Mouse (Mus musculus): ENCODE results near the gene Nabp1. TPM values are rescaled to one million over a fixed set of nuclear protein-coding genes. Genes with fewer than 3 reads are reported as not detected.

Nabp1 gene
- polyA plus RNA-seq (2014; fragmentation: Nextera tagmentation; extraction: Ambion mirVana): 8.3 and 8.8 TPM in 2 replicates

DNA sequence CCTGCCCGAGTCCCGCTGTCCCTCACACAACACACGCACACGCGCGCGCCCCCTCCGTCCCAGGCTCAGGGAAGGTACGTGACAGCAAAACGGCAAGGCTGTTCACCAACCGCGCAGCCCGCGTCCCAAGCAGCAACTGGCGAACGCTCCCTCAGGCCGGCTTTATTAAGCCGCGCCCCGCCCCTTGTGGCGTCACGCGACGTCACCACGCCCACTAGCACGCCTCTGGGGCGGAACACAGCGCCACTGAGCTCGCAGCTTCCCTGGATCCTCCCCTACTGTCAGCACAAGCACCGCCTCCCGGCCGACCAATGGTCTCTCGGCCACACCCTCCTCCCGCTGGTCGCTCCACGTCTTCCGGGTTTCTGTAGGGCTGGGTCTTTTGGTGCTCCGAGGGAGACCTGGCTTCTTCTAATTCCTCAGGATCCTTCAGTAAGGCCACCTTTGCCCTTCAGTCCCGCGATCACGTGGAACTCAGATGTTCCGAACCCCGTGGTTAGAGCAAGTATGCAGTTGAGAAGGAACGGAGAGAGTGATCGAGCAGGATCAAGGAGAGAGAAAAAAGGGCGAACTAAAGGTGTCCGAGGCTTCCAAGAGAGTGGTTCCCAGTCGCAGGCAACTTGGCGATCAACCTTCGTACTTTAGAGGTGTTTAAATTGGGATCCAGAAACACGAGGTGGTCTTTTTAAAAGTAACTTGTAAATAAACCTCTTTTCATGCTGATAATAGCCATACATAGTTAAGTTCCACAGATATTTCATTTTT, at the start of gene Nabp1:
Gene Nabp1, minus strand, starts transcription at position 164 of the 765 bp plus-strand sequence.
- peak; percentile 100 for ATAC-seq (ENCODE audit: insufficient read depth, low FRiP score, low TSS enrichment)
- peak within 1 kb of the TSS; percentile 59 for H3K4me3 ChIP-seq (ENCODE audit: low read depth, low read length)
- H3K4me1 ChIP-seq (ENCODE audit: control insufficient read depth, insufficient read depth, low read length): no peaks in the 10 kb centered on the region
- no peaks in the 10 kb centered on the region for H3K36me3 ChIP-seq (ENCODE audit: control insufficient read depth, insufficient read depth, low read length)
- H3K27ac ChIP-seq (ENCODE audit: low read depth, low read length): peak within 1 kb of the TSS; percentile 8; the same call in 1 of the 2 replicates
- H3K4me2 ChIP-seq (ENCODE audit: low read depth): peak within 1 kb of the TSS; percentile 99
- DNase-seq (ENCODE audit: low spot score): peak; percentile 99
- peak within 1 kb of the TSS; percentile 71 for H3K9ac ChIP-seq (ENCODE audit: low read length)
- no peaks in the 10 kb centered on the region for H3K27me3 ChIP-seq (ENCODE audit: control insufficient read depth, insufficient read depth, low read length)
- no peaks in the 10 kb centered on the region for H3K9me3 ChIP-seq (ENCODE audit: control insufficient read depth, low read length)
- under 1% methylated on average over 51 of the region's 51 CpGs for WGBS

DNA sequence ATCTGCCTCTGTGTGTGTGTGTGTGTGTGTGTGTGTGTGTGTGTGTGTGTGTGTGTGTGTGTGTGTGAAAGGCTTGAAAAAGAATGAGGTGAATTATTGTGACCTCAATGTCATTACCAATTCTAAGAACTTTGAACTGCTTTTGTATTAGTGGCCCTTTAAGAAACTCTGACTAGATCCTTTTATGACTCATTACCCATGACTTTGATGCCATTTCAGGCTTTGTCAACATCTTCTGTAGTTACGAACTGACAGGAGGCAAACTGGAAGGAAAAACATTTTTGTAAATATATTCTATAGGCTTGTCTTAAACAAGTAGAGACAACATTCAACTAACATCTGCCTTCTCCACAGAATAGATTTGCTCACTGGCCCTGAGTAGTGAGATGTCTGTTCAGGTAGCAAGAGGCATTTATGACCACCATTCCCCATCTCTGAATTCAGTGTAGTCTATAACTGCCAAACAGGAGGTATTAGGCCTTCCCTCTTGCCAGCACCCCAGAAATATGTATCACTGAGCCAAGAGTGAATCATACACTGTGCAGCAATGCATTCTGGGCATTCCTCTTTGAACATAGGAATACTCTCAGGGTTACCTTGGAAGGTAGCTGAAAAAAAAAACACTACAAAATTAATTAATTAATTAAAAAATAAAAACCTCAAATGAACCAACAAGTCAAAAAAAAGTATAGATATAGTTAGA, 47.5 kb upstream of the Nabp1 start:
- Histone ChIP-seq H3K27me3 (ENCODE audit: control insufficient read depth, insufficient read depth, low read length) (no peaks in the 10 kb centered on the region), H3K4me2 (ENCODE audit: low read depth) (no peak overlapping the region), H3K27ac (ENCODE audit: low read depth, low read length) (no peak overlapping the region), H3K36me3 (ENCODE audit: control insufficient read depth, insufficient read depth, low read length) (no peaks in the 10 kb centered on the region), H3K9me3 (ENCODE audit: control insufficient read depth, low read length) (no peaks in the 10 kb centered on the region), H3K4me3 (ENCODE audit: low read depth, low read length) (no peak overlapping the region), H3K4me1 (ENCODE audit: control insufficient read depth, insufficient read depth, low read length) (no peaks in the 10 kb centered on the region), H3K9ac (ENCODE audit: low read length) (no peak overlapping the region)
- ATAC-seq (ENCODE audit: insufficient read depth, low FRiP score, low TSS enrichment) (no peak), DNase-seq (ENCODE audit: low spot score) (no peak)
- 48% methylated on average over 1 of the region's 1 CpGs for WGBS

DNA sequence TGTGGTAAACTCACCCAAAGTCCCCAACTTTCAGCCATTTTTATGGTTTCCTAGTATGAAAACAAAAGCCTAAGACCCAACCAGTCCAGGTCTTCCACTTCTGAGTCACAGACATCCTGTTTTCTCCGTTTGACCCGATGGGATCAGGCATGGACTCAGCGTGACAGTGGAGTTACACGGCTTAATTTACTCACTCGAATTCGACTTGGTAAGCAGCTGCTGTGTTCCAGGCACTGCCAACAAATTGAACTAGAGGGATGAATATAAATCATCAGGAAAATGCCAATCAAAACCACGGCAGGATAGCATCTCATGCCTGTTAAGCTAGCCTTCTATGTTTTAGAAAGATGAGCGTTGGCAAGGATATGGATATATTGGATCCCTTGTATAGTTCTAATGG, 43.4 kb upstream of the Nabp1 start:
- H3K36me3 ChIP-seq (ENCODE audit: control insufficient read depth, insufficient read depth, low read length): no peaks in the 10 kb centered on the region
- DNase-seq (ENCODE audit: low spot score): no peak
- no peaks in the 10 kb centered on the region for H3K4me1 ChIP-seq (ENCODE audit: control insufficient read depth, insufficient read depth, low read length)
- no peak overlapping the region for H3K4me2 ChIP-seq (ENCODE audit: low read depth)
- ATAC-seq (ENCODE audit: insufficient read depth, low FRiP score, low TSS enrichment): no peak
- no peak overlapping the region for H3K4me3 ChIP-seq (ENCODE audit: low read depth, low read length)
- no peaks in the 10 kb centered on the region for H3K9me3 ChIP-seq (ENCODE audit: control insufficient read depth, low read length)
- H3K27me3 ChIP-seq (ENCODE audit: control insufficient read depth, insufficient read depth, low read length): no peaks in the 10 kb centered on the region
- 68% methylated on average over 8 of the region's 8 CpGs for WGBS
- H3K27ac ChIP-seq (ENCODE audit: low read depth, low read length): no peak overlapping the region
- H3K9ac ChIP-seq (ENCODE audit: low read length): no peak overlapping the region

DNA sequence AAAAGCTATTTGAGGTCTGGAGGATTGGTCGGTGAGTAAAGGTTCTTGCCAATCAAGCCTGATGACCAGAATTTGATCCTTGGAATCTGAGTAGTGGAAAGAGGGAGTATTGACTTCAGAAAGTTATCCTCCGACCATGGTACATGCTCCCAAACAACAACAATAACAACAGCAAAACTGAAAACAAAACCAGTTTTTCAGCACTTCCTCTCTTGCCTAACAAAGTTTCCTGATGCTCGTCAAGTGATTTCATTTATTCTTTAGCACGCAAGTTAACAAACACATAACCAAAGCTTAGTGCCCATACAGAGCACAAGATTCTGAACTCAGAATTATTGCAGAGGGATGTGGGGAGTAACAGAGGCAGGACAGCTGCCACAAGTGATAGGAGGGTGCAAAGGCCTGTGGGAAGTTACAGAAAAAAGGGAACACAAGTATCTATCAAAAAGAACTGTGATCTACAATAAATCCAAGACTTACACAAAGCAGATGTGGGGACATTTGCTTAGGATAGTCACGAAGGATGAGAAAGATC, 42.1 kb upstream of the Nabp1 start:
- Histone ChIP-seq H3K9ac (ENCODE audit: low read length) (no peak overlapping the region), H3K4me2 (ENCODE audit: low read depth) (no peak overlapping the region), H3K27ac (ENCODE audit: low read depth, low read length) (no peak overlapping the region), H3K27me3 (ENCODE audit: control insufficient read depth, insufficient read depth, low read length) (no peaks in the 10 kb centered on the region), H3K36me3 (ENCODE audit: control insufficient read depth, insufficient read depth, low read length) (no peaks in the 10 kb centered on the region), H3K4me3 (ENCODE audit: low read depth, low read length) (no peak overlapping the region), H3K9me3 (ENCODE audit: control insufficient read depth, low read length) (no peaks in the 10 kb centered on the region), H3K4me1 (ENCODE audit: control insufficient read depth, insufficient read depth, low read length) (no peaks in the 10 kb centered on the region)
- DNase-seq (ENCODE audit: low spot score) (no peak), ATAC-seq (ENCODE audit: insufficient read depth, low FRiP score, low TSS enrichment) (no peak)
- 86% methylated on average over 5 of the region's 5 CpGs for WGBS

DNA sequence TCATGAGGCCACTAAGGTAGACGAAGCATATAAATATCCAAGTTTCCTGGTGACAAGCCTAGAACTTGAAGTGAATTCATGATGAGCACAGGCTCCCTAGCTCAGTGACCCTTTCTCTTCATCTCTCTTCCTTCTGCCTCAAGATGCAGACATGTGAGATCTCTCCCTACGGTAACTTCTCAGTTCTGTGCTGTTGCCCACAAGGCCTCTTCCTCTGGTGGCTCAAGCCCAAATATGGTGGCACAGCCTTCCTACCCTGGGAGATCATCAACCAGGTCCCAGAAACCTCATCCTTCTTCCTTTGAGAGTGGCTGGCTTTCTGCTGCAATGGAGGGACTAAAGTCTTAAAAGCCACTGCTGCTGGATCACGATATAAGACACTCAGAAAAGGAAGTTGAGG, 40.9 kb upstream of the Nabp1 start:
- Histone ChIP-seq H3K9ac (ENCODE audit: low read length) (no peak overlapping the region), H3K27me3 (ENCODE audit: control insufficient read depth, insufficient read depth, low read length) (no peaks in the 10 kb centered on the region), H3K4me3 (ENCODE audit: low read depth, low read length) (no peak overlapping the region), H3K9me3 (ENCODE audit: control insufficient read depth, low read length) (no peaks in the 10 kb centered on the region), H3K27ac (ENCODE audit: low read depth, low read length) (no peak overlapping the region), H3K4me1 (ENCODE audit: control insufficient read depth, insufficient read depth, low read length) (no peaks in the 10 kb centered on the region), H3K36me3 (ENCODE audit: control insufficient read depth, insufficient read depth, low read length) (no peaks in the 10 kb centered on the region), H3K4me2 (ENCODE audit: low read depth) (no peak overlapping the region)
- ATAC-seq (ENCODE audit: insufficient read depth, low FRiP score, low TSS enrichment): no peak
- WGBS: 86% methylated on average over 3 of the region's 3 CpGs
- DNase-seq (ENCODE audit: low spot score): no peak

DNA sequence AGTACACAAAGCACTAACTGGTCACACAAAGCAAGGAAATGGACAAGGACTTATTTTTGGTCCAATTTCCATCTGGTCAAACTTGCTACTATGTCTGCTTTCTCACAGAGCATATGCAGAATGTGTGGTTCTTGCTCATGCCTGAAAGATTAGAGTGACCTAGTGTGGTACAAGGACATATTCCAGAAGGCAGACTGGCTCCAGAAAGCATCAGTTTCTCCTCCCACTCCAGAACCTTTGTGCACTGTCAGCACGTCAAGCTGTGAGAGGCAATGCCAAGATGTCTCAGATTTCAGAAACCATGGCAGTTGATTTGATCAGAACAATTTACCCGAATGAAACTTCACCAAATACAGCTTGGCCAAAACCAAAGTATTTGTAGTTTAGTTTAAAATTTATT, 37.4 kb upstream of the Nabp1 start:
- Histone ChIP-seq H3K4me3 (ENCODE audit: low read depth, low read length) (no peak overlapping the region), H3K9ac (ENCODE audit: low read length) (no peak overlapping the region), H3K9me3 (ENCODE audit: control insufficient read depth, low read length) (no peaks in the 10 kb centered on the region), H3K27ac (ENCODE audit: low read depth, low read length) (no peak overlapping the region), H3K4me1 (ENCODE audit: control insufficient read depth, insufficient read depth, low read length) (no peaks in the 10 kb centered on the region), H3K4me2 (ENCODE audit: low read depth) (no peak overlapping the region), H3K27me3 (ENCODE audit: control insufficient read depth, insufficient read depth, low read length) (no peaks in the 10 kb centered on the region), H3K36me3 (ENCODE audit: control insufficient read depth, insufficient read depth, low read length) (no peaks in the 10 kb centered on the region)
- DNase-seq (ENCODE audit: low spot score) (no peak), ATAC-seq (ENCODE audit: insufficient read depth, low FRiP score, low TSS enrichment) (no peak)
- 67% methylated on average over 2 of the region's 2 CpGs for WGBS

DNA sequence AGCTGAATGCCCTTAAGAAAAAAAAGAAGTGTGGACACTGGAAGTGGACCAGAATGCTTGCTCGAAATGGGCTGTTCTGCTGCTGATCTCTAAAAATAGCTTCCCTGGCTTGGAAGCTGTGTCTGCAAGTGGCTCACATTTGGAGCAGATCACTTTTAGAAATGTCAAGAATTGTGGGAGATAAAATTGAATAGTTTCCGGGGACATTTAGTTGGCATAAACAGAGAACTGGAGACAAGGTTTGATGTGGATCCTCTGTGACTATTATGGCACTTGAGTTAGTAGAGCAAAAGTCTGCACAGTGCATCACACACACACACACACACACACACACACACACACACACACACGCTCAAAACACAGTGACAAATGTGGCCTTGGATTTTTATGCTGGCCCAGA, 36.8 kb upstream of the Nabp1 start:
- Histone ChIP-seq H3K27me3 (ENCODE audit: control insufficient read depth, insufficient read depth, low read length) (no peaks in the 10 kb centered on the region), H3K4me2 (ENCODE audit: low read depth) (no peak overlapping the region), H3K4me1 (ENCODE audit: control insufficient read depth, insufficient read depth, low read length) (no peaks in the 10 kb centered on the region), H3K4me3 (ENCODE audit: low read depth, low read length) (no peak overlapping the region), H3K36me3 (ENCODE audit: control insufficient read depth, insufficient read depth, low read length) (no peaks in the 10 kb centered on the region), H3K9ac (ENCODE audit: low read length) (no peak overlapping the region), H3K9me3 (ENCODE audit: control insufficient read depth, low read length) (no peaks in the 10 kb centered on the region), H3K27ac (ENCODE audit: low read depth, low read length) (no peak overlapping the region)
- DNase-seq (ENCODE audit: low spot score) (no peak), ATAC-seq (ENCODE audit: insufficient read depth, low FRiP score, low TSS enrichment) (no peak)
- 83% methylated on average over 3 of the region's 3 CpGs for WGBS

DNA sequence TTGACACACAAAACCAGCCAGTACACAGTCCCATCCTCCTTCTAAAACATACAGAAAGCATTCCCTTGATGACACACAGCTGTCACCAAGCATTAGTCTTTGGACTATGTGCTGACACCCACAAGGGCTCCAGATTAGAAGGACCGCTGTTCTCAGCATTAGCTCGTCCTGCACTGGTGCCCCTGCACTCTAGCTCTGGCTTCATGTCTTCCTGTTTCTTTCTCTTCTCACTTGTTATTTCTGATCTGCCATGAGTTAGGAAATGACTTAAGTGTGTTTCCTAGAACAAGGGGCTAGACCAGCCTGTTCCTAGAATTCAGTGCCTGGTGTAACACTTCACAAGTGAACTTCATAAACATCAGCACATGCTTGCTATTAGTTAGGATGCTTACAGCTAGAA, 36.2 kb upstream of the Nabp1 start:
- Histone ChIP-seq H3K4me1 (ENCODE audit: control insufficient read depth, insufficient read depth, low read length) (no peaks in the 10 kb centered on the region), H3K36me3 (ENCODE audit: control insufficient read depth, insufficient read depth, low read length) (no peaks in the 10 kb centered on the region), H3K4me2 (ENCODE audit: low read depth) (no peak overlapping the region), H3K4me3 (ENCODE audit: low read depth, low read length) (no peak overlapping the region), H3K9me3 (ENCODE audit: control insufficient read depth, low read length) (no peaks in the 10 kb centered on the region), H3K27ac (ENCODE audit: low read depth, low read length) (no peak overlapping the region), H3K27me3 (ENCODE audit: control insufficient read depth, insufficient read depth, low read length) (no peaks in the 10 kb centered on the region), H3K9ac (ENCODE audit: low read length) (no peak overlapping the region)
- ATAC-seq (ENCODE audit: insufficient read depth, low FRiP score, low TSS enrichment) (no peak), DNase-seq (ENCODE audit: low spot score) (no peak)
- 82% methylated on average over 2 of the region's 2 CpGs for WGBS
